Mouse (Mus musculus) stomach, postnatal 0 days (tissue): ENCODE data around the gene Vmn1r69. TPM values are rescaled to one million over a fixed set of nuclear protein-coding genes. Genes with fewer than 3 reads are reported as not detected.

Experiments used
- ATAC-seq: fragments of 200-750 bp; cut with Nextera tagmentation; 2 replicates; pipeline ENCODE4 v1.8.0; 2017; ENCODE audit not compliant: low FRiP score, low TSS enrichment
- DNase-seq: peaks from one replicate; pipeline ENCODE4 v3.0.0-alpha.2; 2016; ENCODE audit warnings: low spot score
- H3K27ac ChIP-seq: fragments of 300-500 bp; sonication (generic); replicated peaks from 2 replicates; pipeline ENCODE4 v1.5.1; 2014; ENCODE audit warnings: mild to moderate bottlenecking, control low read depth
- H3K27me3 ChIP-seq: fragments of 300-500 bp; sonication (generic); 2 replicates; pipeline ENCODE4 v1.6.1; 2014; ENCODE audit warnings: low read length; ENCODE audit not compliant: control insufficient read depth, insufficient read depth
- H3K36me3 ChIP-seq: fragments of 300-500 bp; sonication (generic); 2 replicates; pipeline ENCODE4 v1.6.1; 2014; ENCODE audit warnings: low read length, mixed read lengths; ENCODE audit not compliant: control insufficient read depth, insufficient read depth
- H3K4me1 ChIP-seq: fragments of 300-500 bp; sonication (generic); replicated peaks from 2 replicates; pipeline ENCODE4 v1.6.1; 2014; ENCODE audit warnings: antibody characterized with exemption; ENCODE audit not compliant: control insufficient read depth, insufficient read depth
- H3K4me2 ChIP-seq: fragments of 300-500 bp; sonication (generic); replicated peaks from 2 replicates; pipeline ENCODE4 v1.6.1; 2014; ENCODE audit warnings: low read depth, mild to moderate bottlenecking, control low read depth, moderate library complexity
- H3K4me3 ChIP-seq: fragments of 300-500 bp; sonication (generic); 2 replicates; pipeline ENCODE4 v1.5.1; 2014; ENCODE audit warnings: low read depth, low read length, control low read depth
- H3K9ac ChIP-seq: fragments of 300-500 bp; sonication (generic); 2 replicates; pipeline ENCODE4 v1.6.1; 2014; ENCODE audit warnings: mild to moderate bottlenecking, low read length, control low read depth, mixed read lengths
- H3K9me3 ChIP-seq: fragments of 300-500 bp; sonication (generic); 2 replicates; pipeline ENCODE4 v1.6.1; 2016; ENCODE audit warnings: low read length; ENCODE audit not compliant: control insufficient read depth
- CTCF ChIP-seq: IDR thresholded peaks from 2 replicates; pipeline ENCODE4 v1.5.1; 2016; ENCODE audit warnings: antibody characterized with exemption, low read depth, mild to moderate bottlenecking, moderate library complexity
- EP300 ChIP-seq: optimal IDR thresholded peaks from 2 replicates; pipeline ENCODE3; 2016; ENCODE audit warnings: antibody characterized with exemption
- WGBS: fragments of 180-500 bp; shearing (Covaris S2); extraction: QIAGEN DNeasy Blood & Tissue Kit; methylation state at CpG from one replicate; pipeline ENCODE4 v1.1.7; 2014; 5-methylcytosine and 5-hydroxymethylcytosine counted together
- polyA plus RNA-seq: library from polyadenylated mRNA; unstranded; fragments of >200 nt; fragmentation: Nextera tagmentation; extraction: Ambion mirVana; gene quantifications from 2 replicates; pipeline ENCODE4 v1.2.1, GENCODE M21; 2015

Gene Vmn1r69
- polyA plus RNA-seq, result not detected in 2 replicates

DNA sequence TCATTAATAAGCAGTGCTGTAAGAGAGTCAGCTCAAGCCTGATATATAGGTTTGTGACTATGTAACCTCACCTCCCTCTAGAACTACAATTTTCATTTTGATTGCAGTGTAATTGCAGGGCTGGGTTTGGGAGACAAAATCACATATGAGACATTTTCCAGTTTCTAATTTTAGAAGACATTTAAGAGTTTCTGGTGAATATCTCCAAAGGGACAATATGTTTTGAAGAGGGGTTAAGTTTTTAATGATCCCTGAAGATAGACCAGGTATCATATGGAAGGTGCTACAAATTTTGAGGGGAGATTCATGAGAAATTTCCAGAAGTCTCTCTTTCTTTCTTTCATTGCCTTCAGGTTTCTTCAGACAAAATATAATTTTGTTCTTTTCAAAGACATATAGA is at the start of gene Vmn1r69:
Gene Vmn1r69 (minus strand): TSS at position 101 of the 400 bp plus-strand sequence.
- H3K4me1 ChIP-seq, result no peaks in the 10 kb centered on the region
- TF ChIP-seq EP300 (no peak), CTCF (no peak)
- H3K4me3 ChIP-seq, result no peak within 1 kb of the TSS
- H3K4me2 ChIP-seq, result no peak within 1 kb of the TSS
- no peak for ATAC-seq
- H3K27ac ChIP-seq, result no peak within 1 kb of the TSS
- H3K9me3 ChIP-seq, result no peaks in the 10 kb centered on the region
- no peak within 1 kb of the TSS for H3K9ac ChIP-seq
- DNase-seq, result no peak
- no peaks in the 10 kb centered on the region for H3K27me3 ChIP-seq
- H3K36me3 ChIP-seq, result no peaks in the 10 kb centered on the region

DNA sequence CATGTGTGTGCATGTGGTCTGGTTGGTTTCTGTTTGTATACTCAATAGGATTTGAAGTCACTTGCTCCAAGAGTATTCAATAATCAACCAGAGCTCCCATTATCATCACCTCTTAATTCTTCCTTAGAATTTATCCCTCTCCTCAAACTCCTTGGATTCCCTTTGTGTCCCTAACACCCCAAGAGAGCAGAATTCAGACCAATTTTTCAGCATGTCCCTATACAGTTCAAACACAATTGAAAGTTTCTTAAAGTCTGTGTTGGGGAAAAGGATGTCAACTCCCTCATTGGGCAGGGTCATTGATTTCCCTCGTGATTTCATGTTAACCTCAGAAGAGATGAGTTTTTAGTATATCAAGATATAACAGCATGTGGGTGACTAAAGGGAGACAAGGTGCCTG is 17.8 kb upstream of the Vmn1r69 start, which contains the start of gene Vmn1r70:
Gene Vmn1r70 (plus strand): TSS at position 301 of the 400 bp plus-strand sequence.
- Histone ChIP-seq H3K27ac (no peak within 1 kb of the TSS), H3K4me2 (no peak within 1 kb of the TSS), H3K4me3 (no peak within 1 kb of the TSS), H3K4me1 (no peaks in the 10 kb centered on the region), H3K36me3 (no peaks in the 10 kb centered on the region), H3K9ac (no peak within 1 kb of the TSS), H3K27me3 (no peaks in the 10 kb centered on the region), H3K9me3 (no peaks in the 10 kb centered on the region)
- TF ChIP-seq EP300 (no peak), CTCF (no peak)
- no peak for DNase-seq
- WGBS, result 62% methylated on average over 1 of the region's 1 CpGs
- no peak for ATAC-seq

DNA sequence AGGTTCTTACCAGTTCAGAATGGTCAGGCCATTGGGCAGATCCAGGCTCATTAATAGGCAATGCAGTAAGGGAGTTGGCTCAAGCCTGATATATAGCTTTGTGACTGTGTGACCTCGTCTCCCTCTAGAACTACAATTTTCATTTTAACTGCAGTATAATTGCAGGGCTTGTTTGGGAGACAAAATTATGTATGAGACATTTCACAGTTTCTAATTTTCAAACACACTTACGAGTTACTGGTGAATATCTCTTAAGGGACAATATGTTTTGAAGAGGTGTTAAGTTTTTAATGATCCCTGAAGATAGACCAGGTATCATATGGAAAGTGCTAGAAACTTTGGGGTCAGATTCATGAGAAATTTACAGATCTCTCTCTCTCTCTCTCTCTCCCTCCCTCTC is 55.1 kb downstream of the Vmn1r69 start, which contains the start of gene Vmn1r68:
Gene Vmn1r68 (minus strand): TSS at position 101 of the 400 bp plus-strand sequence.
- TF ChIP-seq CTCF, result no peak
- no peak for TF ChIP-seq EP300

More for the DNA sequence above, 55.1 kb downstream of the Vmn1r69 start, which contains the start of gene Vmn1r68:
- Histone ChIP-seq H3K27me3 (no peaks in the 10 kb centered on the region), H3K4me2 (no peak within 1 kb of the TSS), H3K9ac (no peak within 1 kb of the TSS), H3K4me1 (no peaks in the 10 kb centered on the region), H3K27ac (no peak within 1 kb of the TSS), H3K4me3 (no peak within 1 kb of the TSS), H3K9me3 (no peaks in the 10 kb centered on the region), H3K36me3 (no peaks in the 10 kb centered on the region)
- DNase-seq (no peak), ATAC-seq (no peak)
- WGBS, result 62% methylated on average over 2 of the region's 2 CpGs

Other genes starting within 250 kb of the Vmn1r69 start
- gene Vmn1r67, start 170.3 kb downstream of the Vmn1r69 start, polyA plus RNA-seq, result not detected in 2 replicates
- 2.0 and 2.1 TPM in 2 replicates for gene Zik1, start 118.3 kb downstream of the Vmn1r69 start, polyA plus RNA-seq
- 0.06 TPM in 1 of 2 replicates, not detected in the other for gene Vmn1r68, start 55.2 kb downstream of the Vmn1r69 start, polyA plus RNA-seq
- gene Vmn1r70, start 17.9 kb upstream of the Vmn1r69 start, polyA plus RNA-seq, result not detected in 2 replicates
- not detected in 2 replicates for gene Nlrp4b, start 74.1 kb upstream of the Vmn1r69 start, polyA plus RNA-seq
- not detected in 2 replicates for gene Vmn1r71, start 140.7 kb upstream of the Vmn1r69 start, polyA plus RNA-seq